Mouse (Mus musculus): ENCODE measurements around the gene Hal.

The Hal gene

GRCm38 (mm10) chr10:93515927-93516326 lies 27.4 kb downstream of the Hal start:
- 88% methylated on average over 12 of the region's 12 CpGs for WGBS

- 79% methylated on average over 4 of the region's 4 CpGs for WGBS
Measured at GRCm38 (mm10) chr10:93517754-93518153, 29.2 kb downstream of the Hal start.

GRCm38 (mm10) chr10:93518186-93518585 lies 29.6 kb downstream of the Hal start:
- 85% methylated on average over 4 of the region's 4 CpGs for WGBS

GRCm38 (mm10) chr10:93518620-93519019 lies 30.1 kb downstream of the Hal start:
- 95% methylated on average over 2 of the region's 2 CpGs for WGBS

GRCm38 (mm10) chr10:93519159-93519558 lies 30.6 kb downstream of the Hal start:
- 95% methylated on average over 8 of the region's 8 CpGs for WGBS

- 89% methylated on average over 5 of the region's 5 CpGs for WGBS
Measured at GRCm38 (mm10) chr10:93519756-93520155, 31.2 kb downstream of the Hal start.

- 58% methylated on average over 4 of the region's 4 CpGs for WGBS
Measured at GRCm38 (mm10) chr10:93520994-93521393, 32.4 kb downstream of the Hal start.

GRCm38 (mm10) chr10:93525329-93525728 lies 36.8 kb downstream of the Hal start:
- WGBS, result 86% methylated on average over 1 of the region's 1 CpGs

GRCm38 (mm10) chr10:93538287-93538686 lies 49.7 kb downstream of the Hal start:
- 95% methylated on average over 2 of the region's 2 CpGs for WGBS

- WGBS, result 94% methylated on average over 6 of the region's 6 CpGs
Measured at GRCm38 (mm10) chr10:93538818-93539217, 50.2 kb downstream of the Hal start.

GRCm38 (mm10) chr10:93539775-93540430 lies 51.3 kb downstream of the Hal start, which contains the start of gene Amdhd1:
TSS of gene Amdhd1 (minus strand) at chr10:93540033.
- 4% methylated on average over 35 of the region's 35 CpGs for WGBS

GRCm38 (mm10) chr10:93540431-93541210 lies 52.1 kb downstream of the Hal start, which contains the start of gene Ccdc38:
TSS of gene Ccdc38 (plus strand) at chr10:93540632.
- WGBS, result 75% methylated on average over 17 of the region's 17 CpGs

- 98% methylated on average over 1 of the region's 1 CpGs for WGBS
Measured at GRCm38 (mm10) chr10:93541585-93541984, 53.0 kb downstream of the Hal start.

- 79% methylated on average over 4 of the region's 4 CpGs for WGBS
Measured at GRCm38 (mm10) chr10:93542356-93542755, 53.8 kb downstream of the Hal start.

GRCm38 (mm10) chr10:93543176-93543575 lies 54.6 kb downstream of the Hal start:
- WGBS, result 85% methylated on average over 6 of the region's 6 CpGs

- WGBS, result 92% methylated on average over 5 of the region's 5 CpGs
Measured at GRCm38 (mm10) chr10:93544172-93544571, 55.6 kb downstream of the Hal start.

GRCm38 (mm10) chr10:93547741-93548270 lies 59.2 kb downstream of the Hal start:
- WGBS, result 93% methylated on average over 4 of the region's 4 CpGs

- 18% methylated on average over 7 of the region's 7 CpGs for WGBS
Measured at GRCm38 (mm10) chr10:93548991-93549390, 60.4 kb downstream of the Hal start.

GRCm38 (mm10) chr10:93549821-93550220 lies 61.3 kb downstream of the Hal start:
- 89% methylated on average over 10 of the region's 10 CpGs for WGBS

GRCm38 (mm10) chr10:93552596-93552995 lies 64.0 kb downstream of the Hal start:
- 86% methylated on average over 8 of the region's 8 CpGs for WGBS

- WGBS, result 75% methylated on average over 2 of the region's 2 CpGs
Measured at GRCm38 (mm10) chr10:93557971-93558370, 69.4 kb downstream of the Hal start.

- 79% methylated on average over 9 of the region's 9 CpGs for WGBS
Measured at GRCm38 (mm10) chr10:93559786-93560185, 71.2 kb downstream of the Hal start.

Measured in cerebral cortex, adult 2 months (tissue).